In the genomic region with DNA sequence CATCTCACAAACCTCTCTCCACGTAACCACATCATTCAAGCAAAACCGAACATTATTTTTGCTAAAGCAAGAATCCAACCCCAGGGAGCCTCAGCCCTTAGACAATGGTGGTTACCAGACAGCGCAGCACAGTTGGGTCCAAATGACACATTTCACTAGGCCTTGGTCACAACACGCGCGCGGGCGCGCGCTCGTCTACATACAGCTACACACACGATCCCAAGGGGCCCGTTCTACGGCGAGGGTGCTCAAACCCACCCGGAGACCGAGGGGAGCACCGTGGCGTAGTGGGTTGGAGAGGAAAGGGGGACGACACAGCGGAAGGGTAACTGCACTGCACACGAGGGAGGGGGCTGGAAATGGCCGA, we compare ENCODE assay signal across 8 mouse cellular contexts. TPM values are rescaled to one million over a fixed set of nuclear protein-coding genes. Genes with fewer than 3 reads are reported as not detected.
DNase-seq lines count a peak whose midpoint lies in the region; ATAC-seq and TF ChIP-seq lines count a peak whose summit lies in the region.

No protein-coding gene starts in this region.

- peak; percentile 74 for DNase-seq in Muller cell, postnatal 12 days (ENCODE audit: inconsistent ontology term)
- peak; percentile 77 for DNase-seq in cerebellum, adult 9-11 months
- peak; percentile 62 to 65 for DNase-seq in frontal cortex, postnatal 10 days (ENCODE audit: low spot score in 2 of 2)
- DNase-seq in hindbrain, embryonic 11.5 days (ENCODE audit: low spot score), result peak; percentile 83
- DNase-seq in layer of hippocampus, postnatal 14 days (ENCODE audit: low spot score in 2 of 2), result peak; percentile 62 to 72
- DNase-seq in lung, postnatal 0 days (ENCODE audit: low spot score), result peak; percentile 71
- DNase-seq in ovary, postnatal 36 days (ENCODE audit: low spot score), result peak; percentile 59
- DNase-seq in thymus, postnatal 14 days, result peak; percentile 79

- no peaks in the 10 kb centered on the region for H3K9me3 ChIP-seq in hindbrain, embryonic 11.5 days (ENCODE audit: control insufficient read depth, low read length)
- H3K9me3 ChIP-seq in lung, postnatal 0 days (ENCODE audit: low read length), result no peaks in the 10 kb centered on the region

- H3K9ac ChIP-seq in hindbrain, embryonic 11.5 days (ENCODE audit: low read depth, low read length), result peak overlapping the region; percentile 95
- H3K9ac ChIP-seq in lung, postnatal 0 days (replicated peaks; ENCODE audit: low read depth), result peak overlapping the region; percentile 99

- under 1% methylated on average over 23 of the region's 23 CpGs for WGBS in hindbrain, embryonic 11.5 days
- WGBS in lung, postnatal 0 days, result under 1% methylated on average over 22 of the region's 23 CpGs

- H3K27ac ChIP-seq in hindbrain, embryonic 11.5 days (ENCODE audit: low read depth, low read length), result peak overlapping the region; percentile 100
- H3K27ac ChIP-seq in lung, postnatal 0 days (ENCODE audit: low read length), result peak overlapping the region; percentile 100

- H3K36me3 ChIP-seq in hindbrain, embryonic 11.5 days (ENCODE audit: control insufficient read depth, insufficient read depth, low read length), result no peaks in the 10 kb centered on the region
- H3K36me3 ChIP-seq in lung, postnatal 0 days (ENCODE audit: insufficient read depth, low read length), result no peaks in the 10 kb centered on the region

- H3K4me3 ChIP-seq in hindbrain, embryonic 11.5 days (ENCODE audit: low read depth, low read length), result peak overlapping the region; percentile 72
- peak overlapping the region; percentile 91 for H3K4me3 ChIP-seq in lung, postnatal 0 days (ENCODE audit: low read depth, low read length)

- no peak for TF ChIP-seq EP300 in lung, postnatal 0 days (IDR thresholded peaks at IDR 0.05)

- no peaks in the 10 kb centered on the region for H3K4me1 ChIP-seq in hindbrain, embryonic 11.5 days (replicated peaks; ENCODE audit: control insufficient read depth, insufficient read depth, low read length)
- H3K4me1 ChIP-seq in lung, postnatal 0 days (ENCODE audit: insufficient read depth, low read depth, low read length), result peaks cover 6% of the 10 kb centered on the region; the same call in 1 of the 2 replicates

- ATAC-seq in hindbrain, embryonic 11.5 days (ENCODE audit: low FRiP score), result no peak
- no peak for ATAC-seq in lung, postnatal 0 days

- H3K4me2 ChIP-seq in hindbrain, embryonic 11.5 days (replicated peaks; ENCODE audit: low read depth, low read length), result peak overlapping the region; percentile 75
- peak overlapping the region; percentile 62 for H3K4me2 ChIP-seq in lung, postnatal 0 days (replicated peaks; ENCODE audit: low read depth, low read length)

- no peak for TF ChIP-seq CTCF in lung, postnatal 0 days (IDR thresholded peaks at IDR 0.05)

- no peaks in the 10 kb centered on the region for H3K27me3 ChIP-seq in hindbrain, embryonic 11.5 days (ENCODE audit: control insufficient read depth, insufficient read depth, low read length)
- H3K27me3 ChIP-seq in lung, postnatal 0 days (replicated peaks; ENCODE audit: insufficient read depth, low read length), result no peaks in the 10 kb centered on the region

RNA-seq across cellular contexts. Expression of gene Fbxo11, which starts 1.1 kb away (rescaled TPM):
- 41.5 and 44.7 TPM in 2 replicates for polyA plus RNA-seq in hindbrain, embryonic 11.5 days (2014; fragmentation: Nextera tagmentation; extraction: Ambion mirVana)
- total RNA-seq in layer of hippocampus, postnatal 14 days (2021), result 100 to 1,000 TPM; 114 to 117 TPM
- polyA plus RNA-seq in lung, postnatal 0 days (2015; fragmentation: Nextera tagmentation; extraction: Ambion mirVana), result 14.6 and 15.3 TPM in 2 replicates
